Mouse (Mus musculus) heart, postnatal 0 days (tissue): Measurements from ENCODE around the gene Kdm1a.

Source experiments
- CTCF ChIP-seq: IDR thresholded peaks from 2 replicates; pipeline ENCODE4 v1.5.1; 2016; ENCODE audit warnings: antibody characterized with exemption, control low read depth, low read depth
- EP300 ChIP-seq: IDR thresholded peaks from 2 replicates; pipeline ENCODE4 v1.6.1; 2016; ENCODE audit warnings: antibody characterized with exemption, low read depth

DNA sequence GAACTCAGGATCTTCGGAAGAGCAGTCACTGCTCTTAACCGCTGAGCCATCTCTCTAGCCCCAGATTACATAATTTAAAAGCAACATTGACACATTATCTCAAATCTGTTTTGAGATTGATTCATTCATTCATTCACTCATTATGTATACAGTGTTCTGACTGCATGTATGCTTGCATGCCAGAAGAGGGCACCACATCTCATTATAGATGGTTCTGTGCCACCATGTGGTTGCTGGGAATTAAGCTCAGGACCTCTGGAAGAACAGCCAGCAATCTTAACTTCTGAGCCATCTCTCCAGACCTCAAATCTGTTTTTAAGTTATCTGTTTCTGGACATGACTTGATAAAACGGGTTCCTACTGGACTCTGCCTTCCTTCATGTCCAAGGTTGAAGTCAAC is 2.7 kb downstream of the Kdm1a start:
- TF ChIP-seq CTCF (0 out of 2 replicates have a peak, but pooled peaks have one; percentile 10), EP300 (no peak)
